Mouse (Mus musculus): ENCODE measurements around the gene Acy3. TPM values are rescaled to one million over a fixed set of nuclear protein-coding genes. Genes with fewer than 3 reads are reported as not detected.

The Acy3 gene
- polyA plus RNA-seq (2016; fragmentation: Nextera tagmentation; extraction: Ambion mirVana) = 2.4 and 2.6 TPM in 2 replicates

- Histone ChIP-seq H3K4me1 (peaks cover 35% of the 10 kb centered on the region), H3K36me3 (no peaks in the 10 kb centered on the region), H3K27ac (no peak within 1 kb of the TSS), H3K27me3 (no peaks in the 10 kb centered on the region), H3K4me3 (no peak within 1 kb of the TSS), H3K9ac (no peak within 1 kb of the TSS; the same call in 1 of the 2 replicates), H3K9me3 (replicated peaks) (no peaks in the 10 kb centered on the region), H3K4me2 (replicated peaks) (0 out of 2 replicates have a peak within 1 kb of the TSS, but pooled peaks have one; percentile 8)
- WGBS = 19% methylated on average over 8 of the region's 8 CpGs
- no peak for ATAC-seq (ENCODE audit: low FRiP score)
Measured at GRCm38 (mm10) chr19:3986334-3986733, at the start of gene Acy3. TSS of gene Acy3 (plus strand) at chr19:3986570.

- H3K36me3 ChIP-seq = no peaks in the 10 kb centered on the region
- ATAC-seq (ENCODE audit: low FRiP score) = no peak
- no peak overlapping the region for H3K4me3 ChIP-seq
- H3K4me1 ChIP-seq = 0 out of 2 replicates have a peak, but pooled peaks cover 2% of the 10 kb centered on the region
- H3K9ac ChIP-seq = no peak overlapping the region
- H3K4me2 ChIP-seq (replicated peaks) = no peak overlapping the region
- WGBS = 91% methylated on average over 7 of the region's 7 CpGs
- peaks cover 12% of the 10 kb centered on the region for H3K27me3 ChIP-seq
- H3K27ac ChIP-seq = no peak overlapping the region
- no peaks in the 10 kb centered on the region for H3K9me3 ChIP-seq (replicated peaks)
Measured at GRCm38 (mm10) chr19:3942315-3942714, 44.1 kb upstream of the Acy3 start.

GRCm38 (mm10) chr19:3942986-3943735 lies 43.2 kb upstream of the Acy3 start:
- no peak for ATAC-seq (ENCODE audit: low FRiP score)
- Histone ChIP-seq H3K27me3 (peaks cover 12% of the 10 kb centered on the region), H3K9ac (no peak overlapping the region), H3K4me3 (no peak overlapping the region), H3K9me3 (replicated peaks) (no peaks in the 10 kb centered on the region), H3K4me2 (replicated peaks) (peak overlapping the region; percentile 16; the same call in 1 of the 2 replicates), H3K4me1 (0 out of 2 replicates have a peak, but pooled peaks cover 2% of the 10 kb centered on the region), H3K27ac (no peak overlapping the region), H3K36me3 (no peaks in the 10 kb centered on the region)
- 19% methylated on average over 27 of the region's 27 CpGs for WGBS

GRCm38 (mm10) chr19:3945872-3946564 lies 40.4 kb upstream of the Acy3 start:
- Histone ChIP-seq H3K4me2 (replicated peaks) (no peak overlapping the region), H3K9ac (no peak overlapping the region), H3K27ac (no peak overlapping the region), H3K36me3 (no peaks in the 10 kb centered on the region), H3K9me3 (replicated peaks) (no peaks in the 10 kb centered on the region), H3K27me3 (peaks cover 12% of the 10 kb centered on the region), H3K4me1 (0 out of 2 replicates have a peak, but pooled peaks cover 2% of the 10 kb centered on the region), H3K4me3 (no peak overlapping the region)
- 36% methylated on average over 10 of the region's 10 CpGs for WGBS
- ATAC-seq (ENCODE audit: low FRiP score) = no peak

- no peak for ATAC-seq (ENCODE audit: low FRiP score)
- no peak overlapping the region for H3K9ac ChIP-seq
- WGBS = 20% methylated on average over 2 of the region's 2 CpGs
Measured at GRCm38 (mm10) chr19:3946715-3947114, 39.7 kb upstream of the Acy3 start.

GRCm38 (mm10) chr19:3947813-3948212 lies 38.6 kb upstream of the Acy3 start:
- H3K27me3 ChIP-seq = peaks cover 10% of the 10 kb centered on the region
- no peak for ATAC-seq (ENCODE audit: low FRiP score)
- H3K4me1 ChIP-seq = 0 out of 2 replicates have a peak, but pooled peaks cover 2% of the 10 kb centered on the region
- no peak overlapping the region for H3K4me2 ChIP-seq (replicated peaks)
- WGBS = 71% methylated on average over 3 of the region's 3 CpGs
- no peaks in the 10 kb centered on the region for H3K9me3 ChIP-seq (replicated peaks)
- H3K36me3 ChIP-seq = no peaks in the 10 kb centered on the region
- no peak overlapping the region for H3K4me3 ChIP-seq
- H3K27ac ChIP-seq = no peak overlapping the region
- H3K9ac ChIP-seq = no peak overlapping the region

More at GRCm38 (mm10) chr19:3946715-3947114, 39.7 kb upstream of the Acy3 start:
- no peak overlapping the region for H3K4me3 ChIP-seq
- H3K27me3 ChIP-seq = peaks cover 12% of the 10 kb centered on the region
- no peak overlapping the region for H3K27ac ChIP-seq
- no peaks in the 10 kb centered on the region for H3K9me3 ChIP-seq (replicated peaks)
- H3K4me1 ChIP-seq = 0 out of 2 replicates have a peak, but pooled peaks cover 2% of the 10 kb centered on the region
- no peaks in the 10 kb centered on the region for H3K36me3 ChIP-seq
- H3K4me2 ChIP-seq (replicated peaks) = no peak overlapping the region

- WGBS = 63% methylated on average over 14 of the region's 14 CpGs
- Histone ChIP-seq H3K9me3 (replicated peaks) (no peaks in the 10 kb centered on the region), H3K4me2 (replicated peaks) (no peak overlapping the region), H3K36me3 (no peaks in the 10 kb centered on the region), H3K4me3 (no peak overlapping the region), H3K4me1 (no peaks in the 10 kb centered on the region), H3K27ac (no peak overlapping the region), H3K9ac (no peak overlapping the region), H3K27me3 (peaks cover 8% of the 10 kb centered on the region; the same call in 1 of the 2 replicates)
- ATAC-seq (ENCODE audit: low FRiP score) = no peak
Measured at GRCm38 (mm10) chr19:3948546-3948945, 37.8 kb upstream of the Acy3 start.

- Histone ChIP-seq H3K4me1 (no peaks in the 10 kb centered on the region), H3K9ac (no peak overlapping the region), H3K27ac (no peak overlapping the region), H3K4me3 (no peak overlapping the region), H3K9me3 (replicated peaks) (no peaks in the 10 kb centered on the region), H3K36me3 (no peaks in the 10 kb centered on the region), H3K4me2 (replicated peaks) (no peak overlapping the region), H3K27me3 (no peaks in the 10 kb centered on the region)
- WGBS = 76% methylated on average over 3 of the region's 3 CpGs
- no peak for ATAC-seq (ENCODE audit: low FRiP score)
Measured at GRCm38 (mm10) chr19:3950331-3950730, 36.0 kb upstream of the Acy3 start.

GRCm38 (mm10) chr19:3951461-3951860 lies 34.9 kb upstream of the Acy3 start:
- ATAC-seq (ENCODE audit: low FRiP score) = no peak

GRCm38 (mm10) chr19:3952099-3952498 lies 34.3 kb upstream of the Acy3 start:
- Histone ChIP-seq H3K27me3 (0 out of 2 replicates have a peak, but pooled peaks cover 4% of the 10 kb centered on the region), H3K9me3 (replicated peaks) (no peaks in the 10 kb centered on the region), H3K4me1 (no peaks in the 10 kb centered on the region), H3K4me3 (no peak overlapping the region), H3K27ac (no peak overlapping the region), H3K36me3 (no peaks in the 10 kb centered on the region), H3K4me2 (replicated peaks) (no peak overlapping the region), H3K9ac (no peak overlapping the region)
- no peak for ATAC-seq (ENCODE audit: low FRiP score)
- WGBS = 50% methylated on average over 1 of the region's 1 CpGs

More at GRCm38 (mm10) chr19:3951461-3951860, 34.9 kb upstream of the Acy3 start:
- no peaks in the 10 kb centered on the region for H3K36me3 ChIP-seq
- H3K27me3 ChIP-seq = 0 out of 2 replicates have a peak, but pooled peaks cover 4% of the 10 kb centered on the region
- H3K27ac ChIP-seq = no peak overlapping the region
- no peak overlapping the region for H3K4me2 ChIP-seq (replicated peaks)
- H3K4me1 ChIP-seq = no peaks in the 10 kb centered on the region
- H3K9ac ChIP-seq = no peak overlapping the region
- no peaks in the 10 kb centered on the region for H3K9me3 ChIP-seq (replicated peaks)
- no peak overlapping the region for H3K4me3 ChIP-seq

- no peaks in the 10 kb centered on the region for H3K4me1 ChIP-seq
- no peaks in the 10 kb centered on the region for H3K9me3 ChIP-seq (replicated peaks)
- WGBS = 83% methylated on average over 3 of the region's 3 CpGs
- H3K9ac ChIP-seq = no peak overlapping the region
- H3K27me3 ChIP-seq = 0 out of 2 replicates have a peak, but pooled peaks cover 4% of the 10 kb centered on the region
- no peaks in the 10 kb centered on the region for H3K36me3 ChIP-seq
- no peak for ATAC-seq (ENCODE audit: low FRiP score)
- H3K4me2 ChIP-seq (replicated peaks) = no peak overlapping the region
- H3K4me3 ChIP-seq = no peak overlapping the region
- H3K27ac ChIP-seq = no peak overlapping the region
Measured at GRCm38 (mm10) chr19:3955033-3955432, 31.3 kb upstream of the Acy3 start.

GRCm38 (mm10) chr19:3955804-3956203 lies 30.6 kb upstream of the Acy3 start:
- H3K4me1 ChIP-seq = no peaks in the 10 kb centered on the region
- 0 out of 2 replicates have a peak, but pooled peaks cover 4% of the 10 kb centered on the region for H3K27me3 ChIP-seq
- H3K9me3 ChIP-seq (replicated peaks) = no peaks in the 10 kb centered on the region
- no peak overlapping the region for H3K4me2 ChIP-seq (replicated peaks)
- H3K4me3 ChIP-seq = no peak overlapping the region
- H3K9ac ChIP-seq = no peak overlapping the region
- no peaks in the 10 kb centered on the region for H3K36me3 ChIP-seq
- no peak overlapping the region for H3K27ac ChIP-seq
- ATAC-seq (ENCODE audit: low FRiP score) = no peak
- WGBS = 58% methylated on average over 4 of the region's 4 CpGs

All from hindbrain, embryonic 12.5 days (tissue).